Mouse (Mus musculus) kidney, adult 2 months (tissue): ENCODE data around the gene Kdm4b. TPM values are rescaled to one million over a fixed set of nuclear protein-coding genes. Genes with fewer than 3 reads are reported as not detected.

Source experiments
- DNase-seq: peaks from one replicate; pipeline ENCODE4 v3.0.0; 2021
- H3K27ac ChIP-seq: fragments of 200-500 bp; 2 replicates; pipeline ENCODE4 v1.5.1; 2012; ENCODE audit warnings: low read depth, low read length, control low read depth, inconsistent platforms; ENCODE audit not compliant: insufficient read depth
- H3K27me3 ChIP-seq: fragments of 200-500 bp; replicated peaks from 2 replicates; pipeline ENCODE4 v1.6.1; 2012; ENCODE audit warnings: mild to moderate bottlenecking, moderate library complexity, low read length, inconsistent platforms; ENCODE audit not compliant: control insufficient read depth, insufficient read depth
- H3K36me3 ChIP-seq: fragments of 200-500 bp; 2 replicates; pipeline ENCODE4 v1.6.1; 2012; ENCODE audit warnings: mild to moderate bottlenecking, moderate library complexity, low read length, inconsistent platforms; ENCODE audit not compliant: control insufficient read depth, insufficient read depth
- H3K4me1 ChIP-seq: fragments of 200-500 bp; 2 replicates; pipeline ENCODE4 v1.6.1; 2011; ENCODE audit warnings: low read length; ENCODE audit not compliant: control insufficient read depth, insufficient read depth
- H3K4me3 ChIP-seq: fragments of 200-500 bp; 2 replicates; pipeline ENCODE4 v1.5.1; 2011; ENCODE audit warnings: mild to moderate bottlenecking, low read depth, low read length, control low read depth; ENCODE audit not compliant: insufficient read depth
- CTCF ChIP-seq: fragments of 200-500 bp; conservative IDR thresholded peaks from 2 replicates; pipeline ENCODE4 v1.5.1; 2011; ENCODE audit warnings: low read depth, mild to moderate bottlenecking, control low read depth, low read length, moderate library complexity, mixed read lengths; ENCODE audit not compliant: insufficient read depth, insufficient read length
- POLR2A ChIP-seq: fragments of 200-500 bp; IDR thresholded peaks from one replicate; pipeline ENCODE4 v1.6.1; 2011; ENCODE audit warnings: low read depth, low read length, control low read depth
- WGBS: fragments of 180-500 bp; shearing (Covaris S2); methylation state at CpG from one replicate; pipeline ENCODE4 v1.1.7; 2018; 5-methylcytosine and 5-hydroxymethylcytosine counted together
- polyA plus RNA-seq: library from polyadenylated mRNA; depleted of rRNA; stranded (reverse); fragments of >200 nt; gene quantifications from 2 replicates; pipeline ENCODE4 v1.2.3, GENCODE M21; 2012

The Kdm4b gene
- polyA plus RNA-seq, 1 experiment = 21.6 TPM

DNA sequence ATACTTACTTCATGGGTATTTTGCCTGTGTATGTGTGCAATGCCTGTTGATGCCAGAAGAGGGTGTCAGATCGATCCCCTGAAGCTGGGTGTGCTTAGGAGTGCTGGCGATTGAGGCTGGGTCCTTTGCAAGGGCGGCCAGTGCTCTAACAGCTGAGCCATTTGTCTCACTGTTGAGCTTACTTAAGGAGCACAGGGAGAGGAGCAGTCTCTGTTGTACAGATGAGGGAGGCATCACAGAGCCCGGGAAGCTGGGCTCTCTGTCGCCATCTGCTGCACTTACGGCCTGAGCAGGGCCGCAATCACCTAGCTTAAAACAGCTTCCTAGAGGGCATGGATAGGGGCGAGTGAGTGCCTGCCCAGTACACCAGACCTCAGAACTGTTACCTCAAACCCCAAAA is 7.1 kb downstream of the Kdm4b start:
- DNase-seq = no peak
- Histone ChIP-seq H3K36me3 (no peaks in the 10 kb centered on the region), H3K27ac (no peak overlapping the region), H3K4me1 (peaks cover 3% of the 10 kb centered on the region; the same call in 1 of the 2 replicates), H3K4me3 (no peak overlapping the region), H3K27me3 (no peaks in the 10 kb centered on the region)
- 63% methylated on average over 8 of the region's 8 CpGs for WGBS
- no peak for TF ChIP-seq POLR2A
- 0 out of 2 replicates have a peak, but pooled peaks have one; percentile 14 for TF ChIP-seq CTCF

DNA sequence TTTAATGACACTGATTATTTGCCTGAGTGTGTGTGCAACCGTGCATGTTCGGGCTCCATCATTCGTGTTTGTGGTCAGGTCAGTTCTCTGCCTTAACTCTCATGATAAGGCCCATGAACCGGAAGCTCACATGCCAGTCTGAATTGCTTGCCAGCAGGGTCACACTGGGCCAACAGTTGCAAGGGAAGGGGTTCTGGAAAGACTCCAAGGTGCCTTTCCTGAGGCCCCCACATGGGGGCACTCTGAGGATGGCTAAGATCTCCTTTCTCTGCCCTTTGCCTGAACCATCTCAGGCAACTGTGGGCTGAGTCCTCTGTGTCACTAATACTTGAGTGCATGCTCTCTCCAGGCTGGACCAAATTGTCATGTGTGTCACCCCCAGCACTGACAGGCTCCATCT is 11.3 kb downstream of the Kdm4b start:
- Histone ChIP-seq H3K4me3 (no peak overlapping the region), H3K27me3 (no peaks in the 10 kb centered on the region), H3K27ac (no peak overlapping the region), H3K4me1 (peaks cover 3% of the 10 kb centered on the region; the same call in 1 of the 2 replicates), H3K36me3 (no peaks in the 10 kb centered on the region)
- WGBS = 5% methylated on average over 4 of the region's 4 CpGs
- peak; percentile 77 for DNase-seq
- no peak for TF ChIP-seq POLR2A
- TF ChIP-seq CTCF = peak; percentile 60

DNA sequence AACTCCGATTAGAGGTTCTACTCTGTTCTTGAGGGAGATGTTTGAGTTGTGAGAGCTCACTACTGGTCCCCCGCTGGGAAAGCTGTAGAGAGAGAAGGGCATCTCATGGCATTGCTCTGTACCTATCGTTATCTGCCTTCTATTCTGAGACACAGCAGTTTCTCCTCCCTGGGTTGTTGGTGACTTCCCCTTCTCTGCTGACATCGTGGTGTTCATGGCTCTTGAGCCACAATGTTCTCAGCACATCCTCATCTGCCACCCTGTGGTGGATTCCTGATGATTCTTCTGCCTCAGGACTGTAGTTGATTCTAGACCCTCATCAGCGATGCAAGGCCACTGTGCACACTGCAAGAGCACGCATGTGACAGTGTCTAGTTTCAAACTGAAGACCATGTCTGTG is 11.9 kb downstream of the Kdm4b start:
- no peaks in the 10 kb centered on the region for H3K36me3 ChIP-seq
- DNase-seq = no peak
- no peak overlapping the region for H3K4me3 ChIP-seq
- H3K4me1 ChIP-seq = peaks cover 3% of the 10 kb centered on the region; the same call in 1 of the 2 replicates
- WGBS = 86% methylated on average over 6 of the region's 6 CpGs
- H3K27me3 ChIP-seq = no peaks in the 10 kb centered on the region
- H3K27ac ChIP-seq = no peak overlapping the region
- TF ChIP-seq POLR2A (no peak), CTCF (no peak)

DNA sequence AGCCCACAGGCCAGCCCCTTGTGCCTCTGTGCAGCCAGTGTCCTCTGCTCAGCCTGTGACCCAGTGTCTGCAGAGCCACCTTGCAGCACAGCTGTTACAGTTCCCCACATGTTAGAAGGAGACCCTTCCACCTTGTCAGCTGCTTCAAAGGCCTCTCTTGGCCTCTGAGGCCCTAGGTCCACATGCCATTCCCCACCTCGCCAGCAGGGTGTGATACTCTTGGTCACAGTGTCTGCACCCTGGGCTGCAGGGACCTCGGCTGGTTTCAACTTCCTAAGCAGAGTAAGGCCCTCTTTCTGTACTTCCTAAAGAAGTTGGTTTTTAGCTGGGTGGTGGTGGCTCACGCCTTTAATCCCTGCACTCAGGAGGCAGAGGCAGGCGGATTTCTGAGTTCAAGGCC is 13.0 kb downstream of the Kdm4b start:
- no peaks in the 10 kb centered on the region for H3K27me3 ChIP-seq
- 66% methylated on average over 4 of the region's 4 CpGs for WGBS
- no peak overlapping the region for H3K27ac ChIP-seq
- peak; percentile 43 for DNase-seq
- H3K4me3 ChIP-seq = no peak overlapping the region
- peaks cover 3% of the 10 kb centered on the region; the same call in 1 of the 2 replicates for H3K4me1 ChIP-seq
- peak; percentile 48 for TF ChIP-seq CTCF
- TF ChIP-seq POLR2A = no peak
- H3K36me3 ChIP-seq = no peaks in the 10 kb centered on the region

DNA sequence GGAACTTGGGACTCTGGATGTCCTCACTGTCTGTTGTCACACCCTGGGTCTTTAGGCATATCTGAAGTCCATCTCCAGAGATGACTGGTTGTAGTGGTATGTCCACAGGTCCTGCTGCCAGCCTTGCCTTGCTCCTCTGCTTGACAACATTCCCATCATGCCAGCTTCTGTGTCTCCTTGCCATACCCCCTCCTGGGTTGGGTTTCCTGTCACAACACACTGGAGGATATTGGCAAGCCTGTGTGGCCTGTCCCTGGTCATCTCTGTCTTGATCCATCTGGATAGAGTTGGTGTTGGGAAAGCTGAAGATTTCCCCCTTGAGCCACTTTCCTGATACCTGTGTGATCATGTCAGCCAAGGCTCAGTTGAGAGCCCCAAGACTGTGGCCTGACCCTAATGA is 14.9 kb downstream of the Kdm4b start:
- peaks cover 3% of the 10 kb centered on the region; the same call in 1 of the 2 replicates for H3K4me1 ChIP-seq
- no peak overlapping the region for H3K4me3 ChIP-seq
- no peaks in the 10 kb centered on the region for H3K27me3 ChIP-seq
- no peak overlapping the region for H3K27ac ChIP-seq
- no peaks in the 10 kb centered on the region for H3K36me3 ChIP-seq
- DNase-seq = no peak
- TF ChIP-seq CTCF (no peak), POLR2A (no peak)

DNA sequence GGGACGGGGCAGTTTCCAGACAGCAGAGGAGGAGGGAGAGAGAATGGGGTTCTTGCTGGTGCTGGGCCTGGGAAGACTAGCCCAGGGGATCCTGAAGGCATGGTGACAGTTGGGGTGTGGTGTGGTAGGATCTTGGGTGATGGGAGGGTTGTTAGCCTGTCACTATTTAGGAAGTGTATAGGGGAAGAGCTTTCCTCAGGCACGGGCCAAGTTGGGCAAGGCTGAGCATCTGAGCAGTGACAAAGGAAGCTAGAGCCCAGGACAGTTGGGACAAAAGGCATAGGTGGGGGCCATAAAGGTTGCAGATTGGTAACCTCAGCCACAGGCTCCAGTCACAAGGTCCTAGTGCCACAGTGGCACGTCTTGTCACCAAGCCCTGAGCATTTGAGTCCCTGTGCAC is 17.6 kb downstream of the Kdm4b start:
- 68% methylated on average over 3 of the region's 3 CpGs for WGBS

DNA sequence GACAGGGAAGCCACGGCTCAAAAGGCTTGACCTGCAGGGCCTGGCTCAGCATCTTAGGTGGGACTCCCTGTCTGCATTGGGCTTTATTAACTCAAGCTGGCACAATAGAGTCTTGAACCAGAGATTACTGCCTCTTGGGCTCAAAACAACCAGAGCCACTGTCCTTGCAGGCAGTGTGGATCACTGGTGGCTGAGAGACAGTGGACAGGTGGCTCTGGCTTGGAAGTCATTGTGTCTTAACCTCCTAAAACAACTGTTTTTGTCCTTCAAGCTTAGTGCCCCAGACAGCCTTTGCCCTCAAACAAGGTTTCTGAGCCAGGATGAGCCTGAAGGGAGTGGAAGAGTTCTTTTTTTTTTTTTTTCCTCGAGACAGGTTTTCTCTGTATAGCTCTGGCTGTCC is 19.5 kb downstream of the Kdm4b start:
- no peak overlapping the region for H3K27ac ChIP-seq
- no peak for TF ChIP-seq POLR2A
- no peak for TF ChIP-seq CTCF
- DNase-seq = no peak
- no peaks in the 10 kb centered on the region for H3K4me1 ChIP-seq
- no peaks in the 10 kb centered on the region for H3K27me3 ChIP-seq
- WGBS = 60% methylated on average over 2 of the region's 2 CpGs
- H3K36me3 ChIP-seq = no peaks in the 10 kb centered on the region
- H3K4me3 ChIP-seq = no peak overlapping the region

More for the DNA sequence above, 17.6 kb downstream of the Kdm4b start:
- no peaks in the 10 kb centered on the region for H3K27me3 ChIP-seq
- H3K27ac ChIP-seq = no peak overlapping the region
- H3K4me3 ChIP-seq = no peak overlapping the region
- H3K36me3 ChIP-seq = no peaks in the 10 kb centered on the region
- H3K4me1 ChIP-seq = no peaks in the 10 kb centered on the region
- TF ChIP-seq POLR2A (no peak), CTCF (no peak)
- no peak for DNase-seq
